Mouse (Mus musculus): ENCODE measurements around the gene Usp19. TPM values are rescaled to one million over a fixed set of nuclear protein-coding genes. Genes with fewer than 3 reads are reported as not detected.
A peak's percentile ranks its signal among the peaks of the same experiment; 100 is the strongest.

The Usp19 gene
- polyA plus RNA-seq, 1 experiment from 2014 or later, result 17.0 TPM

DNA sequence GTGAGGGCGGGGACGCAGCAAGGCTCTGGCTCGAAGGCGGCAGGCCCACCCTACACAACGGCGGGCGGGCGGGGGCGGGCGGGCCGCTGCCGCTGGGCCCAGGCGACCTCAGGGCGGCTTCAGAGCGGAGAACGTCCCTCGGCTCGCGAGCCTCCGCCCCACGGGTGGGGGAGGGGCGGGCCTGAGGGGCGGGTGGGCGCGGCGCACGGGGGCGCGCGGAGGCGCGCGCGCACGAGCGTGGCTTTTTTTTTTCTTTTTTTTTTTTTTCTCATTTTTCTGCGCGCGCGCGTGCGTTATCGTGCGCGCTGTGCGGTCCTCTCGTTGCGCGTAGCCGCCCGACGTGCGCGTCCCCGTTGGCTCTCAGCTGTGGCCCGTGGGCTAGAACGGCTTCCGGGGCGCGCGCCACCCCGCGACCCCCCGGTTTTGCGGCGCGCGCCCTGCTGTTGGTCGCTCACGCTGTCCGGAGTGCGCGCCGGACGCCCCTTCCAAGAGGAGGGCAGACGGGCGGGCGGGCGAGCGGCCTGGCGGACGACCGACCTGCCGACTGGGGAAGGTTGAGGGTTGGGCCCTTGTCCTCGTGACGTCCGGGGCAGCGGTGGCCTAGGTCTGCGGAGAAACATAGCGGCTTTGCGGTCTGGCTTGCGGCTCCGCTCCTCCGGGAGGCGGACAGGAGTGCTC lies 27.0 kb downstream of the Usp19 start:
- ATAC-seq, result peak; percentile 82
- TF ChIP-seq EP300 (IDR thresholded peaks at IDR 0.05; ENCODE audit: low read depth) (no peak), CTCF (IDR thresholded peaks at IDR 0.05; ENCODE audit: low read depth) (no peak)
- Histone ChIP-seq H3K9me3 (ENCODE audit: low read length) (no peaks in the 10 kb centered on the region), H3K27me3 (ENCODE audit: insufficient read depth, low read length) (no peaks in the 10 kb centered on the region), H3K9ac (replicated peaks) (peak overlapping the region; percentile 97), H3K4me1 (ENCODE audit: insufficient read depth) (peaks cover 17% of the 10 kb centered on the region), H3K36me3 (replicated peaks; ENCODE audit: insufficient read depth, low read length) (peaks cover 47% of the 10 kb centered on the region), H3K4me2 (ENCODE audit: low read depth, low read length) (peak overlapping the region; percentile 84), H3K27ac (ENCODE audit: low read depth) (peak overlapping the region; percentile 100), H3K4me3 (ENCODE audit: low read depth, low read length) (peak overlapping the region; percentile 99)
- 1% methylated on average over 72 of the region's 95 CpGs for WGBS (ENCODE audit: insufficient replicate concordance)
- DNase-seq, result peak; percentile 88

DNA sequence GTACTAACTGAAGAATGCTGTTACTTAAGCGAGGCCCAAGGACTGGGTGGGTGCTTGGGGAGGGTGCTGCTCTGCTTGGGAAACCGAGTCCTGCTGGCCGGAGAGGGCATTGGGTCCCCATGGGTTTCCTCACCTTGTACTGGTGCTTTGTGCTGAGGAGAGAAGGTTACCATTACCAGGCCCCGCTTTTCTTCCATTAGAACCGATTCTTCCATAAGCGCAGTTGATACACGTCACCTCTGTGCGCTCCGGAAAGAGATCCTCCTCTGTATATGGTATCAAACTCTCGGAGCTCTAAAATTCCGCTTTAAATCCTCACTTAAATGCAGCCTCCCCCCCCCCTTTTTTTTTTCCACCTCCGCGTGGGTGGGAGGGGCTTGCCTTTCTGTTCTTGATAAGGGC lies 27.5 kb downstream of the Usp19 start:
- no peaks in the 10 kb centered on the region for H3K27me3 ChIP-seq (ENCODE audit: insufficient read depth, low read length)
- WGBS (ENCODE audit: insufficient replicate concordance), result under 1% methylated on average over 13 of the region's 13 CpGs
- H3K9me3 ChIP-seq (ENCODE audit: low read length), result no peaks in the 10 kb centered on the region
- peak overlapping the region; percentile 97 for H3K9ac ChIP-seq (replicated peaks)
- DNase-seq (no peak), ATAC-seq (peak; percentile 17)
- peak overlapping the region; percentile 84 for H3K4me2 ChIP-seq (ENCODE audit: low read depth, low read length)
- H3K36me3 ChIP-seq (replicated peaks; ENCODE audit: insufficient read depth, low read length), result peaks cover 42% of the 10 kb centered on the region
- H3K4me1 ChIP-seq (ENCODE audit: insufficient read depth), result peaks cover 17% of the 10 kb centered on the region
- peak overlapping the region; percentile 99 for H3K4me3 ChIP-seq (ENCODE audit: low read depth, low read length)
- H3K27ac ChIP-seq (ENCODE audit: low read depth), result peak overlapping the region; percentile 100
- no peak for TF ChIP-seq EP300 (IDR thresholded peaks at IDR 0.05; ENCODE audit: low read depth)
- TF ChIP-seq CTCF (IDR thresholded peaks at IDR 0.05; ENCODE audit: low read depth), result 0 out of 2 replicates have a peak, but pooled peaks have one; percentile 6

DNA sequence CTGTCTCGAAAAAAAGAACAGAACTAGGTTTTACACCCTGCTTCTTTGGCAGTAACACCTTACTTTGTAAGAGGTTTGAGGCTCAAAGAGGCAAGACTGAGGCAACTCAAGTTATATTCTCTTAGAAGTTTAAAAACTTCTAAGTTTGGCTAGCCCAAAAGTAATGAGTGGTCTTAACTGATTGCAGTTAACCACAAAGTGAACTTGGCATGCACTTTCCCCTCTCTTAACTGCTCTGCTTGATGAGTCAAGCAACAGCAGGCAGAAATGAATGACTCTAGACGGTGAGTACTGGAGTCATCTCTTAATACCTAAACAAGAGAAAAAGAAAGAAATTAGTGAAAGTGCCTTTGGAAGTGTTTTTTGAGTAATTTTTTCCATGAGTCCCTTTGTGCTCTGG lies 31.2 kb downstream of the Usp19 start:
- H3K9ac ChIP-seq (replicated peaks), result no peak overlapping the region
- DNase-seq (no peak), ATAC-seq (no peak)
- H3K27ac ChIP-seq (ENCODE audit: low read depth), result no peak overlapping the region
- H3K9me3 ChIP-seq (ENCODE audit: low read length), result no peaks in the 10 kb centered on the region
- peaks cover 14% of the 10 kb centered on the region; the same call in 1 of the 2 replicates for H3K4me1 ChIP-seq (ENCODE audit: insufficient read depth)
- no peak overlapping the region for H3K4me3 ChIP-seq (ENCODE audit: low read depth, low read length)
- H3K4me2 ChIP-seq (ENCODE audit: low read depth, low read length), result no peak overlapping the region
- TF ChIP-seq EP300 (IDR thresholded peaks at IDR 0.05; ENCODE audit: low read depth) (no peak), CTCF (IDR thresholded peaks at IDR 0.05; ENCODE audit: low read depth) (no peak)
- peaks cover 19% of the 10 kb centered on the region for H3K36me3 ChIP-seq (replicated peaks; ENCODE audit: insufficient read depth, low read length)
- 71% methylated on average over 2 of the region's 2 CpGs for WGBS (ENCODE audit: insufficient replicate concordance)
- H3K27me3 ChIP-seq (ENCODE audit: insufficient read depth, low read length), result no peaks in the 10 kb centered on the region

DNA sequence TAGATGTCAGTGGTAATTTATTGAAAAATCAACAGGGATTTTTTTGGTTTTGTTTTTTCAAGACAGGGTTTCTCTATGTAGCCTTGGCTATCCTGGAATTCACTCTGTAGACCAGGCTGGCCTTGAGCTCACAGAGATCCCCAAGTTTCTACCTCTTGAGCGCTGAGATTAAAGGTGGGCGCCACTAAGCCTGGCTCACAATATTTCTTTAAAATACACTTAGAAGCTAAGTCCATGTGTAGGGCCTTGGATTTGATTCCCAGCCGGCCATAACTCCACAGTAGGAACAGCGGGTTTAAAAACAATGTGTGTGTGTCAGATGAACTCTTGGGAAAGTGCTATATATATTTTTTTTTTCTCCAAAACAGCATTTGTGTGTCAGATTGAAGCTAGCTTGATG lies 32.9 kb downstream of the Usp19 start:
- Histone ChIP-seq H3K9me3 (ENCODE audit: low read length) (no peaks in the 10 kb centered on the region), H3K4me1 (ENCODE audit: insufficient read depth) (peaks cover 14% of the 10 kb centered on the region; the same call in 1 of the 2 replicates), H3K27me3 (ENCODE audit: insufficient read depth, low read length) (no peaks in the 10 kb centered on the region), H3K4me3 (ENCODE audit: low read depth, low read length) (no peak overlapping the region), H3K36me3 (replicated peaks; ENCODE audit: insufficient read depth, low read length) (peaks cover 25% of the 10 kb centered on the region), H3K4me2 (ENCODE audit: low read depth, low read length) (no peak overlapping the region), H3K9ac (replicated peaks) (no peak overlapping the region), H3K27ac (ENCODE audit: low read depth) (no peak overlapping the region)
- ATAC-seq, result no peak
- no peak for TF ChIP-seq EP300 (IDR thresholded peaks at IDR 0.05; ENCODE audit: low read depth)
- no peak for TF ChIP-seq CTCF (IDR thresholded peaks at IDR 0.05; ENCODE audit: low read depth)
- WGBS (ENCODE audit: insufficient replicate concordance), result 96% methylated on average over 4 of the region's 4 CpGs
- DNase-seq, result no peak

DNA sequence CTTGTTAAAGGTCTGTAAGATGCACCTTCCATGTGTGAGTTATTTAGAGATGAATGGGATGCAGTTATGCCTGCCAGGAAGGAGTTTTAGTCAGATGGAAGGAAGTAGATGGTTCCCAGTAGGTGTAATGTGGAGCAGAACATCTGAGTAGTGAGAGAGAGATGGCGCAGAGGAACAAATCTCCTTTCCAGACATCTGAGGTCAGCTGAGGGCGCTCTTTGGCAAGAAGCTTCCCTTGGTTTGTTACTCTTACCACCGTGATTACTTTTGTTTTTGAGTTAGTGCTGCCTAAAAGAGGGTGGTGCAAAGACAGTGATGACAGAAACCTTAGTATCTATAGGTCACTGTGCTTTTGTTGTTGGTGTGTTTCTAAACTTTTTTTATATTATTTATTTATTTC lies 35.0 kb downstream of the Usp19 start:
- Histone ChIP-seq H3K4me2 (ENCODE audit: low read depth, low read length) (no peak overlapping the region), H3K27ac (ENCODE audit: low read depth) (no peak overlapping the region), H3K27me3 (ENCODE audit: insufficient read depth, low read length) (no peaks in the 10 kb centered on the region), H3K4me3 (ENCODE audit: low read depth, low read length) (no peak overlapping the region), H3K36me3 (replicated peaks; ENCODE audit: insufficient read depth, low read length) (peaks cover 35% of the 10 kb centered on the region), H3K9me3 (ENCODE audit: low read length) (no peaks in the 10 kb centered on the region), H3K4me1 (ENCODE audit: insufficient read depth) (0 out of 2 replicates have a peak, but pooled peaks cover 4% of the 10 kb centered on the region), H3K9ac (replicated peaks) (no peak overlapping the region)
- TF ChIP-seq EP300 (IDR thresholded peaks at IDR 0.05; ENCODE audit: low read depth) (no peak), CTCF (IDR thresholded peaks at IDR 0.05; ENCODE audit: low read depth) (0 out of 2 replicates have a peak, but pooled peaks have one; percentile 3)
- DNase-seq, result no peak
- WGBS (ENCODE audit: insufficient replicate concordance), result 77% methylated on average over 3 of the region's 3 CpGs
- ATAC-seq, result no peak

DNA sequence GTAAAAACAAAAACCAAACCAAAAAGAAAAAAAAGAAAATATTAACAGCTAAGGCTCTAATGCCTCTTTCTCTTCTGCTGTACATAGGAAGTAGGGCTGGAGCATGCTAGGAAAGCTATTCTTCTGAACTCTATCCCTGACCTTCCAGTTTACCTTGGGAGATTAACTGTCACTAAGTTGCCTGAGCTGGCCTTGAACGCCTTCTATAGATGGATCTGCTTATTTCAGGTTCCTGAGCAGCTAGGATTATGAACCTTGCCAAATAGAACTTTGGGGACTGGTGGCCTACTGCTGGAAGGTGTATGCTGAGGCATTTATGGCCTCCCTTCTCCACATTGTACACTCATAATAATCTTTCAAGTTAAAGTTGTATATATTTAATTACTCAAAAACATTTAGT lies 40.6 kb downstream of the Usp19 start:
- TF ChIP-seq EP300 (IDR thresholded peaks at IDR 0.05; ENCODE audit: low read depth) (no peak), CTCF (IDR thresholded peaks at IDR 0.05; ENCODE audit: low read depth) (no peak)
- no peak for DNase-seq
- no peak overlapping the region for H3K4me2 ChIP-seq (ENCODE audit: low read depth, low read length)
- H3K4me3 ChIP-seq (ENCODE audit: low read depth, low read length), result no peak overlapping the region
- H3K27ac ChIP-seq (ENCODE audit: low read depth), result no peak overlapping the region
- no peaks in the 10 kb centered on the region for H3K27me3 ChIP-seq (ENCODE audit: insufficient read depth, low read length)
- no peaks in the 10 kb centered on the region for H3K9me3 ChIP-seq (ENCODE audit: low read length)
- no peak overlapping the region for H3K9ac ChIP-seq (replicated peaks)
- no peaks in the 10 kb centered on the region for H3K4me1 ChIP-seq (ENCODE audit: insufficient read depth)
- ATAC-seq, result no peak
- 76% methylated on average over 1 of the region's 1 CpGs for WGBS (ENCODE audit: insufficient replicate concordance)
- H3K36me3 ChIP-seq (replicated peaks; ENCODE audit: insufficient read depth, low read length), result peaks cover 69% of the 10 kb centered on the region
